Mouse (Mus musculus): ENCODE data around the gene Trpc4ap. TPM values are rescaled to one million over a fixed set of nuclear protein-coding genes. Genes with fewer than 3 reads are reported as not detected.

Trpc4ap gene
- total and polyA plus RNA-seq, 3 experiments: 60.4 to 187 (median 161) TPM

DNA sequence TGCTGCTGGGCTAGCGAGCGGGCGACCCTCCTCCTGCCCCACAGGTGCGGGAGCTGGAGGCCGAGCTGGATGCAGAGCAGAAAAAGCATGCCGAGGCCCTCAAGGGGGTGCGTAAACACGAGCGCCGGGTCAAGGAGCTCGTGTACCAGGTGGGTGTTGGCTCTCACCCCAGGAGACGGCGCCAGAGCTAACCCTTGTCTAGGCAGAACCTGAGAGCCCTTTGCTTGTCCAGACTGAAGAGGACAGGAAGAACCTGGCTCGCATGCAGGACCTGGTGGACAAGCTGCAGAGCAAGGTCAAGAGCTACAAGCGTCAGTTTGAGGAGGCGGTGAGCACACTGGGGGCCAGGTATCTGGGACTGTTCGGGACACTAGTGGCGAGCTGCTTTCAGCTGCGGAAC lies 59.1 kb downstream of the Trpc4ap start:
- H3K36me3 ChIP-seq (ENCODE audit: control insufficient read depth in 1 of 2, insufficient read depth in 2 of 2, low read length in 2 of 2): peaks cover 0 to 2% of the 10 kb centered on the region in 2 experiments; a peak in 1 of 4 replicates
- TF ChIP-seq ZKSCAN1 (IDR thresholded peaks at IDR 0.05; ENCODE audit: low read depth, low read length): no peak
- no peak for TF ChIP-seq RCOR1 (IDR thresholded peaks at IDR 0.05; ENCODE audit: low read depth, low read length)
- no peak for TF ChIP-seq NRF1 (IDR thresholded peaks at IDR 0.05; ENCODE audit: insufficient read depth, low read depth, low read length, poor library complexity, severe bottlenecking)
- no peak for TF ChIP-seq ETS1 (IDR thresholded peaks at IDR 0.05; ENCODE audit: low read depth, low read length)
- no peak for TF ChIP-seq ZC3H11A (IDR thresholded peaks at IDR 0.05; ENCODE audit: low read depth, low read length)
- TF ChIP-seq CTCF (IDR thresholded peaks at IDR 0.05 in 2 of 3, conservative IDR thresholded peaks at IDR 0.05 in 1 of 3; ENCODE audit: control insufficient read depth in 1 of 3, insufficient read depth in 1 of 3, low read depth in 2 of 3, low read length in 3 of 3, poor library complexity in 1 of 3, severe bottlenecking in 1 of 3): no peak
- no peak for TF ChIP-seq RAD21 (IDR thresholded peaks at IDR 0.05; ENCODE audit: low read depth, low read length)
- no peak for TF ChIP-seq CHD2 (IDR thresholded peaks at IDR 0.05; ENCODE audit: low read length)
- no peak for TF ChIP-seq HCFC1 (IDR thresholded peaks at IDR 0.05; ENCODE audit: low read depth, low read length)
- TF ChIP-seq POLR2AphosphoS2 (IDR thresholded peaks at IDR 0.05; ENCODE audit: low read length): no peak
- TF ChIP-seq POLR2AphosphoS5 (IDR thresholded peaks at IDR 0.05; ENCODE audit: borderline replicate concordance, low read depth, low read length): no peak
- no peaks in the 10 kb centered on the region for H3K4me1 ChIP-seq (ENCODE audit: control insufficient read depth in 1 of 2, insufficient read depth in 2 of 2, low read length in 2 of 2)
- H3K79me2 ChIP-seq (ENCODE audit: control insufficient read depth, insufficient read depth, low read length, poor library complexity): no peaks in the 10 kb centered on the region; the same call in 1 of the 2 replicates
- H3K27ac ChIP-seq (ENCODE audit: control insufficient read depth, low read depth, low read length): no peak overlapping the region
- H3K9me3 ChIP-seq (replicated peaks; ENCODE audit: insufficient read depth, low read length): no peaks in the 10 kb centered on the region
- no peak overlapping the region for H3K4me3 ChIP-seq (ENCODE audit: control insufficient read depth in 1 of 2, insufficient read depth in 1 of 2, low read depth in 2 of 2, low read length in 2 of 2)
- no peak overlapping the region for H3K9ac ChIP-seq (ENCODE audit: control insufficient read depth, low read depth, low read length, poor library complexity, severe bottlenecking)
- no peak for DNase-seq (ENCODE audit: low read depth, low spot score)
- H3K27me3 ChIP-seq (ENCODE audit: control insufficient read depth in 1 of 2, insufficient read depth in 2 of 2, low read length in 2 of 2): no peaks in the 10 kb centered on the region

DNA sequence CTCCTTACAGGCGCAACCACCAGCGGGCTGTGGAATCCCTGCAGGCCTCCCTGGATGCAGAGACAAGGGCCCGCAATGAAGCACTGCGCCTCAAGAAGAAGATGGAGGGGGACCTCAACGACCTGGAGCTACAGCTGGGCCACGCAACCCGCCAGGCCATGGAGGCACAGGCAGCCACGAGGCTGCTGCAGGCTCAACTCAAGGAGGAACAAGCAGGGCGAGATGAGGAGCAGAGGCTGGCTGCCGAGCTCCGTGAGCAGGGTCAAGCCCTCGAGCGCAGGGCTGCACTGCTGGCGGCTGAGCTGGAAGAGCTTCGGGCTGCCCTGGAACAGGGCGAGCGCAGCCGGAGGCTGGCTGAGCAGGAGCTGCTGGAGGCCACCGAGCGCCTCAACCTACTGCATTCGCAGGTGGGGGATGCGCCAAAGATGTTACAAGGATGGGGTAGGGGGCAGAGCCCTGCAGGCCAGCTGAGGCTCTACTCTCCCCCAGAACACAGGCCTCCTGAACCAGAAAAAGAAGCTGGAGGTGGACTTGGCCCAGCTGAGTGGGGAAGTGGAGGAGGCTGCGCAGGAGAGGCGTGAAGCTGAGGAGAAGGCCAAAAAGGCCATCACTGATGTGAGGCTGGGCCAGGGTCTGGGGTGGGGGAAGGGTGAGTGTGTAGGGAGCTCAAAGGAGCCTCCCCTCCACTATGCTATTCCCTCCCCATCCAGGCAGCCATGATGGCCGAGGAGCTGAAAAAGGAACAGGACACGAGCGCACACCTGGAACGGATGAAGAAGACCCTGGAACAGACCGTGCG lies 59.8 kb downstream of the Trpc4ap start:
- DNase-seq (ENCODE audit: low read depth, low spot score): no peak
- no peaks in the 10 kb centered on the region; the same call in 1 of the 2 replicates for H3K79me2 ChIP-seq (ENCODE audit: control insufficient read depth, insufficient read depth, low read length, poor library complexity)
- H3K27me3 ChIP-seq (ENCODE audit: control insufficient read depth in 1 of 2, insufficient read depth in 2 of 2, low read length in 2 of 2): no peaks in the 10 kb centered on the region
- no peaks in the 10 kb centered on the region for H3K4me1 ChIP-seq (ENCODE audit: control insufficient read depth in 1 of 2, insufficient read depth in 2 of 2, low read length in 2 of 2)
- no peaks in the 10 kb centered on the region for H3K9me3 ChIP-seq (replicated peaks; ENCODE audit: insufficient read depth, low read length)
- no peak overlapping the region for H3K27ac ChIP-seq (ENCODE audit: control insufficient read depth, low read depth, low read length)
- no peak overlapping the region for H3K4me3 ChIP-seq (ENCODE audit: control insufficient read depth in 1 of 2, insufficient read depth in 1 of 2, low read depth in 2 of 2, low read length in 2 of 2)
- H3K9ac ChIP-seq (ENCODE audit: control insufficient read depth, low read depth, low read length, poor library complexity, severe bottlenecking): no peak overlapping the region
- TF ChIP-seq GATA1 (IDR thresholded peaks at IDR 0.05; ENCODE audit: low read depth, low read length) (no peak), TBP (IDR thresholded peaks at IDR 0.05; ENCODE audit: low read depth, low read length) (no peak), MYC (IDR thresholded peaks at IDR 0.05; ENCODE audit: low read depth, low read length) (no peak), MAFK (IDR thresholded peaks at IDR 0.05; ENCODE audit: borderline replicate concordance, low read depth, low read length) (no peak), ZNF384 (IDR thresholded peaks at IDR 0.05; ENCODE audit: low read depth, low read length) (no peak), MXI1 (IDR thresholded peaks at IDR 0.05; ENCODE audit: low read depth, low read length) (no peak), UBTF (IDR thresholded peaks at IDR 0.05; ENCODE audit: borderline replicate concordance, insufficient read depth, low read depth, low read length) (no peak), POLR2AphosphoS5 (IDR thresholded peaks at IDR 0.05; ENCODE audit: borderline replicate concordance, low read depth, low read length) (no peak), ELF1 (IDR thresholded peaks at IDR 0.05; ENCODE audit: low read depth, low read length) (no peak), USF1 (IDR thresholded peaks at IDR 0.05; ENCODE audit: low read depth, low read length) (no peak), NRF1 (IDR thresholded peaks at IDR 0.05; ENCODE audit: insufficient read depth, low read depth, low read length, poor library complexity, severe bottlenecking) (no peak), GABPA (IDR thresholded peaks at IDR 0.05; ENCODE audit: low read depth, low read length) (no peak), POLR2A (IDR thresholded peaks at IDR 0.05; ENCODE audit: control insufficient read depth in 1 of 2, insufficient read depth in 1 of 2, low read depth in 1 of 2, low read length in 2 of 2, poor library complexity in 1 of 2) (no peak), MYB (IDR thresholded peaks at IDR 0.05; ENCODE audit: low read depth, low read length) (no peak), RAD21 (IDR thresholded peaks at IDR 0.05; ENCODE audit: low read depth, low read length) (no peak), KAT2A (conservative IDR thresholded peaks at IDR 0.05; ENCODE audit: low read depth, low read length) (no peak), CHD1 (IDR thresholded peaks at IDR 0.05; ENCODE audit: low read depth, low read length) (no peak)
- peaks cover 0 to 2% of the 10 kb centered on the region in 2 experiments; a peak in 1 of 4 replicates for H3K36me3 ChIP-seq (ENCODE audit: control insufficient read depth in 1 of 2, insufficient read depth in 2 of 2, low read length in 2 of 2)
